Mouse (Mus musculus): ENCODE results near the gene Zfp697.
"Not testable (repeated sequence)": the region's sequence is repeated elsewhere in the genome, so short reads cannot be mapped to it uniquely, and the experiment has no call there.

The Zfp697 gene

DNA sequence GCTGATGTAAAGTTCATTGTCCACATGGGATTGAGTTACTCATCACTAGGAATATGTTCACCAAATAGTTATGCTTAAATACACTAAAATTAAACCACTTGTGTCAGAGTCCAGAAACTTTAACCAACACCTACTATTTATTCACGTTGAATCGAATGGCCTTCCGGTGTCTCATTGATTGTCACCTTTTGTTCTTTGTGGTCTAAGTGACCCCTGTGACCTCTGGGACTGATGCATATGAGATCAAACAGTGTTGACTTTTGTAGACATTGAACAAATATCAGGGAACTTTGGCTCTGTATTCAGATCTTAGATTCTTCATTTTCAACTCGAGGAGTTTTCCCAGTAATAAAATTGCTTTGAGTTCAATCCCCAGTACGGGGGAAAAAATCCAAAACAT is 125.0 kb downstream of the Zfp697 start:
- CTCF ChIA-PET: not testable (repeated sequence)

DNA sequence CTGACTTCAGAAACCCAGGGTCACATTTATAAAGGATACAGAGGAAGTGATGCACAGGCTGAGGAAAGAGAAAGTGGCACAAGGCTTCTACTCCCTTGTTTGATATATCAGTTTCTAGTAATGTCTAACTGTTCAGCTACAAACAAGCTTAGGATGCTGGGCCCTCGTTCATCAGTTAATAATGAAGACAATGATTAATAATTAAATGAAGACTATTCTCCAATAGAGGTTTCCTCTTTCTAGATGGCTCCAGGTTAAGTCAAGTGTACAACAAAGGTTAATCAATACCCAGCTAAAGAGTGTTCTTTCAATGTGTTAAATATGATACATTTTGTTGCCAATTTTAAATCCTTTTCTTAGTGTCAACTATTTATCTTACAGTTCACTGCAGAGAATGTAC is 128.2 kb downstream of the Zfp697 start, which contains the start of gene Hsd3b4:
TSS of gene Hsd3b4 (minus strand) at position 101 of the 400 bp plus-strand sequence.
- CTCF ChIA-PET: not testable (repeated sequence)

DNA sequence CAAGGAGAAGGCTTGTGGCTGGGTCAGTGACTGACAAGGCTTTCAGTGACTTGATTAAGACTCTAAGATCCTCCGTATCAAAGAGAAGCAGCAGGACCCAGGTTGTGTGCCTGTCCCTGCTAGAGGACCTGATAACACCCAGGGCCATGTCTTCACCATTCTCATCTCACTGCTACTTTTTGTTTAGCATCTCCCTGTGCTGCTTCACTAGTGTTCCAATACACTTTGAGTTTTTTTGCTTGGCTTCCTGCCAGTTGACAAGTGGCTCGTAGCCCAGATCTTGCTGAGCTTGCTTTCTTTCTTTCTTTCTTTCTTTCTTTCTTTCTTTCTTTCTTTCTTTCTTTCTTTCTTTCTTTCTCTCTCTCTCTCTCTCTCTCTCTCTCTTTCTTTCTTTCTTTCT is 140.5 kb downstream of the Zfp697 start:
- CTCF ChIA-PET: not testable (repeated sequence)

DNA sequence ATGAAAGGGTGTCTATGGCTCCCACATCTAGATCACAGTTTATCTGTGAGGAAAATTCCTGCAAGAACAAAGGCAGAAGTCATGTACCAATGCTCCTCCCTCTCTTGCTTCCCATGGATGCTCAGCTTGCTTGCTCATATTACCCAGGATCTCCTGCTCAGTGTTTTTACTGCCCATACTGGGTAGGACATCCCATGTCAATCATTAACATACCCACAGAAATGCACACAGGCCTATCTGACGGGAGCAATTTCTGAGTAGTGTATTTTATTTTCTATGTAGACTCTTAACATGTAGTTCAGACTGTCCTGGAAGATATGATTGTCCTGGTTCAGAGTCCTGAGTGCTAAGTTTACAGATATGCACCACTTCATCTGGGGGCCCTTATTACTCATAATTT is 142.3 kb downstream of the Zfp697 start:
- CTCF ChIA-PET: not testable (repeated sequence)

DNA sequence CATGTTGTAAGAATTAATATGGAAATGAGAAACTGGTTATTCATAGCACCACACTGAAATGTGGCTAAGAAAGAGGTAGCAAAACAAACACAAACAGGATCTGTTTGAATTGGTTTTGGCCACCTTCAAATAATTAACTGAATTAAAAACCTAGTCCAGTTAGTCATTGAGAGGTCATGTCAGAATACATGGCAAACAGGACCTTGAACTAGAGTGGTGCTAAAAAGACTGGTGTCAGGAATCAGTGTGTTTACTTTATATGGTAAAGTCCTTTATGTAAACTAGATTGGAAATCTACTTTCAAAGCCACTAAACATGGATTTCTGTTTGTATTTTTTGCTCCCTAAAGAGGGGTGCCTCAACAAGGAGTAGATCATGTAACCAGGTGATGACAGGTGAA is 142.7 kb downstream of the Zfp697 start:
- CTCF ChIA-PET: not testable (repeated sequence)

DNA sequence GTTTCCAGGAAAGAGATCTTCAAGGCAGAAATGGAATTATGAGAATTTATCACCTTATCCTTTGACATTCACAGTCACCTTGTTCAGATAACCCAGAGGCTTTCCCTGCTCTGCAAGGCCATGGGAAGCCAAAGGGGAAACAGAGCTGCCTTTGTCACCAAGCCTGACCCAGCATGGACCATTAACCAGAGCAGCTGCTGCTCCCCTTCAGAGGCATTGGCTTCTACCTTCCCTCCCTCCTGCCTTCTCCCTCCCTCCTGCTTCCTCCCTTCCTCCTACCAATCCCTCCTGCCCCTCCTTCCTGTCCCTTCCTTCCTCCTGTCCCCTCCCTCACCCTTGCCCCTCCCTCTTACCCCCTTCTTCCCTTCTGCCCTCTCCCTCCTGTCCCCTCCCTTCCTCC is 165.4 kb downstream of the Zfp697 start:
- CTCF ChIA-PET: not testable (repeated sequence)

DNA sequence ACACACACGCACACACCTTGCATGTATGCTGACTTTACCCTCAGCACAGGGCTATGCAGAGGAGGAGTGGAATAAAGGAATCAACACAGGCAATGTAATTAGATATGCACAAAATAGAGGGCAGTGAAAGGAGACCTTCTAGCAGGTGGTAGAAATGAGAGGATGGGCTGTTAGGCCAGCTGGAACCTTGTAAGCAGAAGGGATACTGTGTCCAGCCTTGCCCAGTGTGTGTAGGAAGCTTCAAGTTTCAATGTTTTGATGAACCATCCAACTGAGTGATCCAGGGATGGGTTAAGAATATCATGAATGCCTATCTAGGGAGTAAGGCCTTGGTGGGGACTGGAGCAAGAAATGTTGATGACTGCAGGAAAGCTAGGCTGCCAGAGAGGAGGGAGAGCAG is 166.2 kb downstream of the Zfp697 start:
- CTCF ChIA-PET: not testable (repeated sequence)

DNA sequence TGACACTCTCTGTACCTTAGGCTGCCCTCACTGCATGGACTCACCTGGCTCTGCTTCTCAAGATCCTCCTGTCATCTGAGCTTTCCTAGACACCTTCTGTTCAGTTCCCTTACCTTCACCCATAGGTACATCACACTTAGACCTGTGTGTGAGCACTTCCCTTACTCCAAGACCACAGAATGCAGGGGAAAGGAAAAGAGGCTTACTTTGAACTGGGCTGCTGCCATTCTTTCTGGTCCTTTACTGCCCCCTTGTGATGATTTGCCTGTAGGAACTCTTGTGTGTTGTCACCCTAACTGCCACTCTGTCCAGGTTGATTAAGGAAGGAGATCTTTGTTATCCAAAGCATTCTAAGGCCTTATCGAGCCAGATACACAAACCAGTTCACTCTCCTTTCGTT is 168.0 kb downstream of the Zfp697 start:
- CTCF ChIA-PET: not testable (repeated sequence)

DNA sequence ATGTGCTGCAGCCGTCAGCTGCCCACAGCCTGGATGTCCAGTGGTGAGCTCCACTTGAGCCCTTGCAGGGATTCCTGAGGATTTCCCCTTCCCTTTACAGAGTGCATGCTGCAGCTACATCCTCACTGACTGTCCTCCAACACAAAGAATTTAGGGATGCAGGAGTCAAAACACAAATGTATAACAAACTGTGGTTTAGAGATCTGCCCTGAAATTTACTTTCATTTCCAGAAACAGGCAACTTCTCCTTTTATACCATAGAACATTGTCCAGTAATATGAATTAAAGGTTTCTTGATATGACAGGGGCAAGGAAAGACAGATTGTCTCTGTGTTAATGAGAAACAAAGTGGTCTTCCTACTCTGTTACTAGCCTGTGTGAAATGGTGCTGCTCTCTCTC is 168.6 kb downstream of the Zfp697 start:
- CTCF ChIA-PET: not testable (repeated sequence)

DNA sequence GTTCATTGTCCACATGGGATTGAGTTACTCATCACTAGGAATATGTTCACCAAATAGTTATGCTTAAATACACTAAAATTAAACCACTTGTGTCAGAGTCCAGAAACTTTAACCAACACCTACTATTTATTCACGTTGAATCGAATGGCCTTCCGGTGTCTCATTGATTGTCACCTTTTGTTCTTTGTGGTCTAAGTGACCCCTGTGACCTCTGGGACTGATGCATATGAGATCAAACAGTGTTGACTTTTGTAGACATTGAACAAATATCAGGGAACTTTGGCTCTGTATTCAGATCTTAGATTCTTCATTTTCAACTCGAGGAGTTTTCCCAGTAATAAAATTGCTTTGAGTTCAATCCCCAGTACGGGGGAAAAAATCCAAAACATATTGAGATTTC is 178.4 kb downstream of the Zfp697 start:
- CTCF ChIA-PET: not testable (repeated sequence)

DNA sequence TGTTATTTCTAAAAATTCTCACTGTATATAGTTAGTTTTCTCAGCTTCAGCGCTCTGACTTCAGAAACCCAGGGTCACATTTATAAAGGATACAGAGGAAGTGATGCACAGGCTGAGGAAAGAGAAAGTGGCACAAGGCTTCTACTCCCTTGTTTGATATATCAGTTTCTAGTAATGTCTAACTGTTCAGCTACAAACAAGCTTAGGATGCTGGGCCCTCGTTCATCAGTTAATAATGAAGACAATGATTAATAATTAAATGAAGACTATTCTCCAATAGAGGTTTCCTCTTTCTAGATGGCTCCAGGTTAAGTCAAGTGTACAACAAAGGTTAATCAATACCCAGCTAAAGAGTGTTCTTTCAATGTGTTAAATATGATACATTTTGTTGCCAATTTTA is 181.6 kb downstream of the Zfp697 start:
- CTCF ChIA-PET: not testable (repeated sequence)

DNA sequence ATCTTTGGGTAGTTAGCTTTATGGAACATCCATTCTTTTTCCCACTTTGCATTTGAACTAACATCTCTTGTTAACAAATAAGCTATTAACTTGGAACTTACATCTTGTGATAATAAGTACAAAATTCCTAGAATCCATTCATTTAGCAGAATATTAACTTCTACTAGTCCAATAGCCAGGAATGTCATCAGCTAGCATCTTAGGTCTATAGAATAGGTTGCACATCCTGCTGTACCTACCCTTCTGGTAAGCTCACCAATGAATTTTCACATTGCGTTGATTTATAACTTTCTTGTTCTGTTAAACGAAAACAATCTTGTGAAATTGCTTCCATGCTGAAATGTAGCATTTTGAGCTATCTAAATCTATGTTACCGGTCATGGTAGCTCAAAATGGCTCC is 182.6 kb downstream of the Zfp697 start:
- CTCF ChIA-PET: not testable (repeated sequence)

DNA sequence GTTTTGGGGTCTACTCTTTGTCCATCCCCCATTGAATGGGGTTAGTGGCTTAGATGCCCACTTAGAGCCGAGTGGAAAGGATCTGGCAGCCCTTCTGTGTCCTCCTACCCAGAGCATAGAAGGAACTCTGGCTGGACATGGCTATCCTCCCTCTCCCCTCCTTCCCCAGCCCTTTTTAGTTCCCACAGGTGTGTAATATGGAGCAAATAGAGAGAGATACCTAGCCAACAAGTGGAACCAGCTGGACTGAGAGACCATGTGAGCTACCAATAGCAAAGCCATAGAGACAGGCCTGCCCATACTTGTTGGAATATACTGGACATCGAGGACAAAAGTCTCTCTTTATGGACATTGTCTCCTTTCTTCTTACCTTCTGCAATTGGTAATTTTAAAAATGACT is 185.5 kb downstream of the Zfp697 start:
- CTCF ChIA-PET: not testable (repeated sequence)

DNA sequence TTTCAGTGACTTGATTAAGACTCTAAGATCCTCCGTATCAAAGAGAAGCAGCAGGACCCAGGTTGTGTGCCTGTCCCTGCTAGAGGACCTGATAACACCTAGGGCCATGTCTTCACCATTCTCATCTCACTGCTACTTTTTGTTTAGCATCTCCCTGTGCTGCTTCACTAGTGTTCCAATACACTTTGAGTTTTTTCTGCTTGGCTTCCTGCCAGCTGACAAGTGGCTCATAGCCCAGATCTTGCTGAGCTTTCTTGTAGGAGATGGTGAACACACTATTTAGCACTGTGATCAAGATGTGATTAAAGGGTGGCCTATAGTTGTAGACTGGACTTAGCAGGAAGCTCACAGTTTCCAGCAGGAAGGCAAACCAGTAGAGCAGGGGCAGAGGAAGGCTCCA is 198.8 kb downstream of the Zfp697 start:
- CTCF ChIA-PET: not testable (repeated sequence)

DNA sequence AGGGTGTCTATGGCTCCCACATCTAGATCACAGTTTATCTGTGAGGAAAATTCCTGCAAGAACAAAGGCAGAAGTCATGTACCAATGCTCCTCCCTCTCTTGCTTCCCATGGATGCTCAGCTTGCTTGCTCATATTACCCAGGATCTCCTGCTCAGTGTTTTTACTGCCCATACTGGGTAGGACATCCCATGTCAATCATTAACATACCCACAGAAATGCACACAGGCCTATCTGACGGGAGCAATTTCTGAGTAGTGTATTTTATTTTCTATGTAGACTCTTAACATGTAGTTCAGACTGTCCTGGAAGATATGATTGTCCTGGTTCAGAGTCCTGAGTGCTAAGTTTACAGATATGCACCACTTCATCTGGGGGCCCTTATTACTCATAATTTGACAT is 199.9 kb downstream of the Zfp697 start:
- CTCF ChIA-PET: not testable (repeated sequence)

DNA sequence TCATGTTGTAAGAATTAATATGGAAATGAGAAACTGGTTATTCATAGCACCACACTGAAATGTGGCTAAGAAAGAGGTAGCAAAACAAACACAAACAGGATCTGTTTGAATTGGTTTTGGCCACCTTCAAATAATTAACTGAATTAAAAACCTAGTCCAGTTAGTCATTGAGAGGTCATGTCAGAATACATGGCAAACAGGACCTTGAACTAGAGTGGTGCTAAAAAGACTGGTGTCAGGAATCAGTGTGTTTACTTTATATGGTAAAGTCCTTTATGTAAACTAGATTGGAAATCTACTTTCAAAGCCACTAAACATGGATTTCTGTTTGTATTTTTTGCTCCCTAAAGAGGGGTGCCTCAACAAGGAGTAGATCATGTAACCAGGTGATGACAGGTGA is 200.4 kb downstream of the Zfp697 start:
- CTCF ChIA-PET: not testable (repeated sequence)

DNA sequence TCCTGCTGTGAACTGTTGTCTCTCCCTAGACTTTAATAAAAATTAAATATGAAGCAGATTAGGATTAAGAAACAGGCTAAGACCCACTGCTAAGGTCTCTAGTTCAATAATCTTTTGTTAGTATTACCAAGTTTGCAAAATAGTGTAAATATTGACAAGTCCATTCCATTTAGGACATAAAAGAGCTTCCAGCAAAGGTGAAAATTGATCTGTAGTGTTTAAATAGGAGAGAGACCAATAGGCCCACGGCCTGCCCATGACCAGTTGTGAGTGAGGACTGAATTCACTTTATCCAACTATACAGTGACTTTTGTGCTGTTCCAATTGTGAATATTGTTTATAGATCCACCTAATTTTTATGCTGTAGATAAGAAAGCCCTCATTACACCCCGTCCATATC is 205.5 kb downstream of the Zfp697 start:
- CTCF ChIA-PET: no interaction called here

DNA sequence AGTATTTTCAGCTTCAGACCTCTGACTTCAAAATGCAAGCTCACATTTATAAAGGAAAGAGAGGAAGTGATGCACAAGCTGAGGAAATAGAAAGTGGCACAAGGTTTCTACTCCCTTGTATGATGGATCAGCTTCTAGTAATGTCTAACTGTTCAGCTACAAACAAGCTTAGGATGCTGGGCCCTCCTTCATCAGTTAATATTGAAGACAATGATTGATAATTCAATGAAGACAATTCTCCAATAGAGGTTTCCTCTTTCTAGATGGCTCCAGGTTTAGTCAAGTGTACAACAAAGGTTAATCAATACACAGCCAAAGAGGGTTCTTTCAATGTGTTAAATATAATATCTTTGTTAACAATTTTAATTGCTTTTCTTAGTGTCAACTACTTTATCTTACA is 206.4 kb downstream of the Zfp697 start, which contains the start of gene Gm10681:
TSS of gene Gm10681 (minus strand) at position 101 of the 400 bp plus-strand sequence.
- CTCF ChIA-PET: interaction anchor here (0.7 kb wide), 1 partner anchor 1495 kb away, joined by 3 read pairs; no protein-coding TSS in a partner anchor

DNA sequence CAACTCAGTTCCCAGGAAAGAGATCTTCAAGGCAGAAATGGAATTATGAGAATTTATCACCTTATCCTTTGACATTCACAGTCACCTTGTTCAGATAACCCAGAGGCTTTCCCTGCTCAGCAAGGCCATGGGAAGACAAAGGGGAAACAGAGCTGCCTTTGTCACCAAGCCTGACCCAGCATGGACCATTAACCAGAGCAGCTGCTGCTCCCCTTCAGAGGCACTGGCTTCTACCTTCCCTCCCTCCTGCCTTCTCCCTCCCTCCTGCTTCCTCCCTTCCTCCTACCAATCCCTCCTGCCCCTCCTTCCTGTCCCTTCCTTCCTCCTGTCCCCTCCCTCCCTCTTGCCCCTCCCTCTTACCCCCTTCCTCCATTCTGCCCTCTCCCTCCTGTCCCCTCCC is 231.3 kb downstream of the Zfp697 start:
- CTCF ChIA-PET: not testable (repeated sequence)

DNA sequence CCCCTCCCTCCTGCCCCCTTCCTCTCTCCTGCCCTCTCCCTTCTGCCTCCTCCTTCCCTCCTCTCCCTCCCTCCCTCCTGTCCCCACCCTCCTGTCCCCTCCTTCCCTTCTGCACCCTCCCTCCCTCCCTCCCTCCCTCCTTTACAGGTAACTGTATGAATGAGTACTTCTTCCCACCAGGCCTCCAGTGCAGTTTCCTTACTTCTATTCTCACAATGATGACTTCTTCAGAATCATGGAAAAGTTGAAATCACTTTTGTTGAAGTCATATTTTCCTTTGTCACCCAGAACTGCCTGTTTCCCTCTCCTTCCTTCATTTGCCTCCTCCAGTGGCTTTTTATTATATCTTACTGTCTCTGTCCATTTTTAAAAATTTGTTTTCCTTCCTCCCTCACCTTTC is 231.7 kb downstream of the Zfp697 start:
- CTCF ChIA-PET: no interaction called here

DNA sequence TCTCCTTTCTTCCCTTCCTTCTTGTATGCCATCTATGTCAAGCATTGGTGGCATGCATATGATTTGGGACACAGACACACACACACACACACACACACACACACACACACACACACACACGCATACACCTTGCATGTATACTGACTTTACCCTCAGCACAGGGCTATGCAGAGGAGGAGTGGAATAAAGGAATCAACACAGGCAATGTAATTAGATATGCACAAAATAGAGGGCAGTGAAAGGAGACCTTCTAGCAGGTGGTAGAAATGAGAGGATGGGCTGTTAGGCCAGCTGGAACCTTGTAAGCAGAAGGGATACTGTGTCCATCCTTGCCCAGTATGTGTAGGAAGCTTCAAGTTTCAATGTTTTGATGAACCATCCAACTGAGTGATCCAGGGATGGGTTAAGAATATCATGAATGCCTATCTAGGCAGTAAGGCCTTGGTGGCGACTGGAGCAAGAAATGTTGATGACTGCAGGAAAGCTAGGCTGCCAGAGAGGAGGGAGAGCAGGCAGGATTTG is 232.2 kb downstream of the Zfp697 start:
- CTCF ChIA-PET: not testable (repeated sequence)

DNA sequence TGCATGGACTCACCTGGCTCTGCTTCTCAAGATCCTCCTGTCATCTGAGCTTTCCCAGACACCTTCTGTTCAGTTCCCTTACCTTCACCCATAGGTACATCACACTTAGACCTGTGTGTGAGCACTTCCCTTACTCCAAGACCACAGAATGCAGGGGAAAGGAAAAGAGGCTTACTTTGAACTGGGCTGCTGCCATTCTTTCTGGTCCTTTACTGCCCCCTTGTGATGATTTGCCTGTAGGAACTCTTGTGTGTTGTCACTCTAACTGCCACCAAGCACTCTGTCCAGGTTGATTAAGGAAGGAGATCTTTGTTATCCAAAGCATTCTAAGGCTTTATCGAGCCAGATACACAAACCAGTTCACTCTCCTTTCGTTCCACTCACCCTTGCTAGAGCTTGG is 234.0 kb downstream of the Zfp697 start:
- CTCF ChIA-PET: not testable (repeated sequence)

DNA sequence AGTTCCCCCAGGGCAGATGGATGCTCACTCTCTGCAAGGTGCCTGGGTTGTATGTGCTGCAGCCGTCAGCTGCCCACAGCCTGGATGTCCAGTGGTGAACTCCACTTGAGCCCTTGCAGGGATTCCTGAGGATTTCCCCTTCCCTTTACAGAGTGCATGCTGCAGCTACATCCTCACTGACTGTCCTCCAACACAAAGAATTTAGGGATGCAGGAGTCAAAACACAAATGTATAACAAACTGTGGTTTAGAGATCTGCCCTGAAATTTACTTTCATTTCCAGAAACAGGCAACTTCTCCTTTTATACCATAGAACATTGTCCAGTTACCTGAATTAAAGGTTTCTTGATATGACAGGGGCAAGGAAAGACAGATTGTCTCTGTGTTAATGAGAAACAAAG is 234.5 kb downstream of the Zfp697 start:
- CTCF ChIA-PET: not testable (repeated sequence)

DNA sequence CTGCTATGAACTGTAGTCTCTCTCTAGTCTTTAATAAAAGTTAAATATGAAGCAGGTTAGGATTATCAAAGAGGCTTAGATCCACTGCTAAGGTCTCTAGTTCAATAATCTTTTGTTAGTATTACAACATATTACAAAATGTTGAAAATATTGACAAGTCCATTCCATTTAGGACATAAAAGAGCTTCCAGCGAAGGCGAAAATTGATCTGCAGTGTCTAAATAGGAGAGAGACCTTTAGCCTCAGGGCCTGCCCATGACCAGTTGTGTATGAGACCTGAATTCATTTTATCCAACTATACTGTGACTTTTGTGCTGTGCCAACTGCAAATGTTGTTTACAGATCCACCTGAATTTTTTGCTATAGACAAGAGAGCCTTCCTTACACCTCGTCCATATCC is 247.4 kb downstream of the Zfp697 start:
- CTCF ChIA-PET: no interaction called here

DNA sequence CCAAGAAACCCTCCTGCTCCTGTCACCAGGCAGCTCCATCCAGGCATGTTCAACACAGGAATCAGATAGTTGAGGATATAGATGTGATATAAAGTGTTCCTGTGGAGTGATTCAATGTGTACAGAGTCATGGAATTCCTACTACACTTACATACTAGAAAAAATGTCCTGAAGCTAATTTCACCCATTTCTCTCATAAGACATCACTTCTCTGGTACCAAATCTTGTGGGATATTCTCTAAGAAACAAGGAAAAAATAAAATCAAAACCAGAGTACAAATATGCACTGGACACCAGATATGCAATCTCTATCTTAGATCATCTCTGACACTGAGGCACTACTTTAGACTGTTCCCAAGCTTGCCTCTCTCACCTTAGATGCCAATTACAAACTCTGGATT is 247.9 kb downstream of the Zfp697 start, which contains the start of gene Hsd3b5:
TSS of gene Hsd3b5 (minus strand) at position 101 of the 400 bp plus-strand sequence.
- CTCF ChIA-PET: no interaction called here
